Mouse (Mus musculus): ENCODE results near the gene Ctu2.

DNA sequence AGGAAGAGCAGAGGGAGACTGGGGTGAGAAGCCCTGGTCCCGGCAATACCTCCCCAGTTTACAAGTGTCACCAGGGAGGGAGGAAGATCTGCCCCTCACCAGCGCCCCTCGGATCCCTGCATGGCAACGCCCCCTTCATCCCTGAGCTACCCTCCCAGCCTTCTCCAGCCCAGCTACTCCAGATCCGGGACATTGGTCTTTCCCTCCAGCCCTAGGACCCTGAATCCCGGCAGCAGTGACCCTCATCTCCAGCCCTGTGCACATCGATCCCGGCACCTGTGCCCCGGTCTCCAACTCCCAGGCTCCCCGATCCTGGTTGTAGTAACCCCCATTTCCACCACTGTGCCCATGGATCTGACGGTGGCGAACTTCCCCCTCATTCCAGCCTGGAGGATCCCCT is 33.2 kb upstream of the Ctu2 start:
- no peak for TF ChIP-seq POLR2A (IDR thresholded peaks at IDR 0.05; ENCODE audit: low read depth, low read length)
- TF ChIP-seq CTCF (IDR thresholded peaks at IDR 0.05; ENCODE audit: borderline replicate concordance, insufficient read depth, low read length), result no peak
